Mouse (Mus musculus): ENCODE measurements around the gene Sat2. TPM values are rescaled to one million over a fixed set of nuclear protein-coding genes. Genes with fewer than 3 reads are reported as not detected.

The Sat2 gene
- total and polyA plus RNA-seq, 3 experiments: not detected

- TF ChIP-seq ZC3H11A (IDR thresholded peaks at IDR 0.05; ENCODE audit: low read depth, low read length): no peak
- TF ChIP-seq ZNF384 (IDR thresholded peaks at IDR 0.05; ENCODE audit: low read depth, low read length): peak; percentile 98
- TF ChIP-seq USF2 (conservative IDR thresholded peaks at IDR 0.05; ENCODE audit: low read depth, low read length): no peak
- no peak for TF ChIP-seq ZKSCAN1 (IDR thresholded peaks at IDR 0.05; ENCODE audit: borderline replicate concordance, low read depth, low read length)
- no peak for TF ChIP-seq CHD1 (IDR thresholded peaks at IDR 0.05; ENCODE audit: low read depth, low read length)
- peak; percentile 49; the same call in 1 of the 2 replicates for TF ChIP-seq MXI1 (IDR thresholded peaks at IDR 0.05; ENCODE audit: low read depth, low read length)
- TF ChIP-seq JUN (IDR thresholded peaks at IDR 0.05; ENCODE audit: insufficient read depth, low read depth, low read length): no peak
- no peak; the same call in 1 of the 2 replicates for TF ChIP-seq SMC3 (IDR thresholded peaks at IDR 0.05; ENCODE audit: low read depth, low read length)
- no peak for TF ChIP-seq UBTF (IDR thresholded peaks at IDR 0.05; ENCODE audit: low read depth, low read length)
- TF ChIP-seq CTCF (conservative IDR thresholded peaks at IDR 0.05 in 1 of 2, IDR thresholded peaks at IDR 0.05 in 1 of 2; ENCODE audit: low read depth in 2 of 2, low read length in 2 of 2): peak; percentile 12 to 91; a peak in 2 of 4 replicates
- TF ChIP-seq SIN3A (IDR thresholded peaks at IDR 0.05; ENCODE audit: low read length): no peak; the same call in none of the 2 replicates
- no peak for TF ChIP-seq MAFK (IDR thresholded peaks at IDR 0.05; ENCODE audit: insufficient replicate concordance, low read length)
- TF ChIP-seq POLR2A (IDR thresholded peaks at IDR 0.05; ENCODE audit: low read depth, low read length): peak; percentile 71
- TF ChIP-seq USF1 (IDR thresholded peaks at IDR 0.05; ENCODE audit: low read depth, low read length): no peak
- TF ChIP-seq NRF1 (IDR thresholded peaks at IDR 0.05; ENCODE audit: low read depth, low read length): peak; percentile 86
- TF ChIP-seq EP300 (IDR thresholded peaks at IDR 0.05; ENCODE audit: low read length): no peak
These were observed 10.7 kb downstream of the Sat2 start, which contains the start of gene Fxr2 (continued) for GRCm38 (mm10) chr11:69632284-69633089.

- H3K4me2 ChIP-seq (ENCODE audit: insufficient read depth, low read depth, poor library complexity, severe bottlenecking): peak overlapping the region; percentile 89
- peak; percentile 13; the same call in 1 of the 2 replicates for TF ChIP-seq SIN3A (IDR thresholded peaks at IDR 0.05; ENCODE audit: low read length)
- TF ChIP-seq KAT2A (IDR thresholded peaks at IDR 0.05; ENCODE audit: insufficient replicate concordance, low read length): no peak
- no peak for TF ChIP-seq E2F4 (IDR thresholded peaks at IDR 0.05; ENCODE audit: insufficient replicate concordance, low read depth, low read length)
- TF ChIP-seq ETS1 (conservative IDR thresholded peaks at IDR 0.05; ENCODE audit: low read depth, low read length): no peak
- TF ChIP-seq BHLHE40 (IDR thresholded peaks at IDR 0.05; ENCODE audit: low read depth, low read length): no peak
- peak; percentile 99 for TF ChIP-seq UBTF (IDR thresholded peaks at IDR 0.05; ENCODE audit: low read depth, low read length)
- no peak for TF ChIP-seq PAX5 (IDR thresholded peaks at IDR 0.05; ENCODE audit: low read length)
- TF ChIP-seq MXI1 (IDR thresholded peaks at IDR 0.05; ENCODE audit: low read depth, low read length): no peak
- TF ChIP-seq MAFK (IDR thresholded peaks at IDR 0.05; ENCODE audit: insufficient replicate concordance, low read length): no peak
- no peak for TF ChIP-seq MAZ (IDR thresholded peaks at IDR 0.05; ENCODE audit: low read depth, low read length)
- TF ChIP-seq CHD2 (IDR thresholded peaks at IDR 0.05; ENCODE audit: low read length): peak; percentile 51
- no peak for TF ChIP-seq USF1 (IDR thresholded peaks at IDR 0.05; ENCODE audit: low read depth, low read length)
- TF ChIP-seq ZNF384 (IDR thresholded peaks at IDR 0.05; ENCODE audit: low read depth, low read length): peak; percentile 92
- TF ChIP-seq HCFC1 (IDR thresholded peaks at IDR 0.05; ENCODE audit: low read depth, low read length): no peak
- TF ChIP-seq CTCF (conservative IDR thresholded peaks at IDR 0.05 in 1 of 2, IDR thresholded peaks at IDR 0.05 in 1 of 2; ENCODE audit: low read depth in 2 of 2, low read length in 2 of 2): no peak
- no peak for TF ChIP-seq MEF2A (IDR thresholded peaks at IDR 0.05; ENCODE audit: borderline replicate concordance, low read depth, low read length)
- no peak for TF ChIP-seq RAD21 (IDR thresholded peaks at IDR 0.05; ENCODE audit: low read depth, low read length)
- no peak for TF ChIP-seq EP300 (IDR thresholded peaks at IDR 0.05; ENCODE audit: low read length)
- no peak for TF ChIP-seq MAX (IDR thresholded peaks at IDR 0.05; ENCODE audit: low read length)
- TF ChIP-seq NRF1 (IDR thresholded peaks at IDR 0.05; ENCODE audit: low read depth, low read length): no peak
- peak; percentile 50 for DNase-seq (ENCODE audit: extremely low read depth)
- peak overlapping the region; percentile 94 for H3K9ac ChIP-seq (ENCODE audit: insufficient read depth, low read depth)
- peaks cover 4 to 20% of the 10 kb centered on the region in 2 experiments for H3K36me3 ChIP-seq (replicated peaks in 1 of 2; ENCODE audit: control insufficient read depth in 1 of 2, insufficient read depth in 1 of 2, low read length in 1 of 2)
- peaks cover 0 to 52% of the 10 kb centered on the region in 2 experiments; a peak in 2 of 4 replicates for H3K4me1 ChIP-seq (ENCODE audit: control insufficient read depth in 1 of 2, insufficient read depth in 2 of 2)
- H3K4me3 ChIP-seq (replicated peaks in 1 of 3; ENCODE audit: low read depth in 2 of 3, low read length in 2 of 3, poor library complexity in 1 of 3): peak overlapping the region; percentile 90 to 95 (median 90)
- in situ Hi-C loops (cut with MboI; ENCODE audit: low pct_ligation_motif_present, low pct_unique_long_range_greater_than_20kb, low sequenced_read_pairs) (no loop called here), dilution Hi-C loops (cut with MboI; ENCODE audit: extremely low pct_ligation_motif_present, extremely low pct_unique_long_range_greater_than_20kb, low sequenced_read_pairs) (no loop called here)
- H3K9me3 ChIP-seq (replicated peaks; ENCODE audit: low read length): no peaks in the 10 kb centered on the region
- peak overlapping the region; percentile 73 for H3K27ac ChIP-seq (ENCODE audit: insufficient read depth, low read depth)
- H3K79me2 ChIP-seq (replicated peaks; ENCODE audit: control insufficient read depth, extremely low read depth, insufficient read depth, poor library complexity, severe bottlenecking): peaks cover 49% of the 10 kb centered on the region
- no peaks in the 10 kb centered on the region for H3K27me3 ChIP-seq (replicated peaks)
These were observed 11.5 kb downstream of the Sat2 start for GRCm38 (mm10) chr11:69633128-69633866.

Measured in CH12.LX (cell line).